Mouse (Mus musculus) Patski (cell line): ENCODE data around the gene Tmem33. TPM values are rescaled to one million over a fixed set of nuclear protein-coding genes. Genes with fewer than 3 reads are reported as not detected.

ENCODE experiments used
- ATAC-seq: fragments of 100-300 bp; one replicate; pipeline ENCODE4 v1.8.0; 2021
- CTCF ChIA-PET: fragments of 350-600 bp; sonication (Branson Sonifier 250); formaldehyde crosslinking; loops from one replicate; lab custom pipeline; 2022; ENCODE audit warnings: inconsistent platforms; lab: Charles Lee
- POLR2A ChIA-PET: fragments of 350-600 bp; sonication (Branson Sonifier 250); formaldehyde crosslinking; loops from one replicate; lab custom pipeline; 2022; ENCODE audit warnings: antibody characterized with exemption, inconsistent platforms; lab: Charles Lee
- DNase-seq: peaks from one replicate; pipeline ENCODE4 v3.0.0-alpha.2; 2011; ENCODE audit warnings: low read depth, low spot score
- H3K27me3 ChIP-seq: fragments of 371-371 bp; one replicate; pipeline ENCODE4 v1.5.1; 2021
- CTCF ChIP-seq: fragments of 100-300 bp; IDR thresholded peaks from one replicate; pipeline ENCODE4 v1.5.1; 2021
- in situ Hi-C: fragments of 300-500 bp; cut with MboI; formaldehyde crosslinking; loops from 3 replicates; pipeline ENCODE4 v1.11.1; 2018; ENCODE audit warnings: low pct_unique_long_range_greater_than_20kb, mixed read lengths
- polyA plus RNA-seq: library from polyadenylated mRNA; unstranded; gene quantifications from one replicate; pipeline ENCODE4 v1.2.3, GENCODE M21; 2021

The Tmem33 gene
- polyA plus RNA-seq, 1 experiment from 2014 or later = 110 TPM

- CTCF ChIA-PET = interaction anchor here (0.8 to 2.3 kb wide), 2 partner anchors 14 kb away, joined by 3 to 12 read pairs; no protein-coding TSS in a partner anchor
- no peak for DNase-seq
- ATAC-seq = no peak
- POLR2A ChIA-PET = interaction anchor here (0.7 kb wide), 1 partner anchor 198 kb away, joined by 4 read pairs; no protein-coding TSS in a partner anchor
- no peak for TF ChIP-seq CTCF
- in situ Hi-C loops = no loop called here
- H3K27me3 ChIP-seq = peaks cover 16% of the 10 kb centered on the region
These were observed 8.1 kb upstream of the Tmem33 start for GRCm38 (mm10) chr5:67252261-67252660.

DNA sequence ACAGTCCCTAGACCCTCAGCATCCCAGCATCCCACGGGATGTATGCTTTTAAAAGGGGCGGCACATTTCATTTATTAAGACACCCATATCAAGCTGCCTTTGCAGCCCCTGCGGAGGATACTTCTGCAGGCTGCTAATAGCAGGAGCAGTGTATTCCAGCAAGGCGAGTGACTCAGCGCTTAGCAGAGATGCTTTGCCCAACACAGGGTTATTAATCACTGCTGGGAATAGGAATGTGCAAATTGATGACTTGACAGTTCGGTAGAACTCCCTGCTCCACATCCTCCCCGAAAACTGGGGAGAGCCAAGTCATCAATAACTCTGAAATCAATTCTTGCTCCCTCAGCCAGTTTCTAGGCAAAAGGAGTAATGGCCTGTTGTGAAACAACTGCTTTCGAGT is 4.7 kb upstream of the Tmem33 start:
- in situ Hi-C loops = no loop called here
- DNase-seq = no peak
- ATAC-seq = no peak

GRCm38 (mm10) chr5:67258473-67258872 is 1.9 kb upstream of the Tmem33 start:
- POLR2A ChIA-PET = no interaction called here

More for the DNA sequence above, 4.7 kb upstream of the Tmem33 start:
- peaks cover 8% of the 10 kb centered on the region for H3K27me3 ChIP-seq
- CTCF ChIA-PET = interaction anchor here (1.1 kb wide), 1 partner anchor 13 kb away, joined by 3 read pairs; no protein-coding TSS in a partner anchor
- TF ChIP-seq CTCF = no peak
- POLR2A ChIA-PET = no interaction called here

DNA sequence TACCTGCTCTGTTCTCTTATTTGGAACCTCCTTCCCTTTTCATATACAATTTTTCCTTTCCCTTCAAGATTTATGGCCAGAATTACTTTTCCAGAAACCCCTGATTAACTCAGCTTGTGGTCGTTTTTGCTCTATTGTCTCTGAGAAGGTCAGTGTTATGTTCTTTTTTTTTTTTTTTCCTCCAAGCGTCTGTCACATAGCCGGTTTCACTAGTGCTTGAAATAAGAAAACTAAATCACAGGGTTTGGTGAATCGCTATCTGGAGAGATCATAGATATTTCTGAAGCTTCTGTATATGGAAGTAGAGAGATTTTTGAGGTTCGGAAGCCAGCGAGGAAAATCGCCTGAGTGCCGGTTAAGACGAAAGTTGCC is 220 bp upstream of the Tmem33 start:
- ChIA-PET CTCF (interaction anchor here (1.2 to 1.4 kb wide), 2 partner anchors 27 to 50 kb away, joined by 3 to 4 read pairs; no protein-coding TSS in a partner anchor), POLR2A (interaction anchor here (1.1 kb wide), 1 partner anchor 48 kb away, joined by 3 read pairs; no protein-coding TSS in a partner anchor)
- TF ChIP-seq CTCF = no peak
- DNase-seq (no peak), ATAC-seq (peak; percentile 5)
- H3K27me3 ChIP-seq = no peaks in the 10 kb centered on the region
- in situ Hi-C loops = no loop called here

More at GRCm38 (mm10) chr5:67258473-67258872, 1.9 kb upstream of the Tmem33 start:
- CTCF ChIA-PET = no interaction called here
- H3K27me3 ChIP-seq = peaks cover under 1% of the 10 kb centered on the region
- in situ Hi-C loops = no loop called here
- DNase-seq (no peak), ATAC-seq (no peak)
- no peak for TF ChIP-seq CTCF

DNA sequence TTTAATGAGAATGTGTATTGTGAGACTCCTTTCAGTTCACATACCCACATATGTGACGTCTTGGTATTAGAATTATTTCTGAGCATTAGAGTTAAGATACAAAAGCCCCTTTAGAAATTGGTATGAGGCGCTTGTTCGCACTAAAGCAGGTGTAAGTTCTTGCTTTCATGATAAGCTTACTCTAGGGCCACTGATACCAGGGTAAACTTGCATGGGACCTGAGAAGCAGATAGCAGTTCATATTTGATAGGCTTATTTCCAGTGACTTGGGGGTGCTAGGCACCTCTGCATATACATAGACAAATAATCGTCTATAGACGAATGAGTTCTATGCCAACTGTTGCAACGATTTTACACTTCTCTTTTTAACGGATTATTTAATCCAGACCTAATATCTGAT is 2.6 kb downstream of the Tmem33 start:
- ATAC-seq (no peak), DNase-seq (no peak)
- no peak for TF ChIP-seq CTCF
- in situ Hi-C loops = no loop called here
- no peaks in the 10 kb centered on the region for H3K27me3 ChIP-seq
- ChIA-PET POLR2A (no interaction called here), CTCF (interaction anchor here (0.7 to 7.0 kb wide), 3 partner anchors 15 to 35 kb away, joined by 3 to 28 read pairs (median 3); no protein-coding TSS in a partner anchor)

DNA sequence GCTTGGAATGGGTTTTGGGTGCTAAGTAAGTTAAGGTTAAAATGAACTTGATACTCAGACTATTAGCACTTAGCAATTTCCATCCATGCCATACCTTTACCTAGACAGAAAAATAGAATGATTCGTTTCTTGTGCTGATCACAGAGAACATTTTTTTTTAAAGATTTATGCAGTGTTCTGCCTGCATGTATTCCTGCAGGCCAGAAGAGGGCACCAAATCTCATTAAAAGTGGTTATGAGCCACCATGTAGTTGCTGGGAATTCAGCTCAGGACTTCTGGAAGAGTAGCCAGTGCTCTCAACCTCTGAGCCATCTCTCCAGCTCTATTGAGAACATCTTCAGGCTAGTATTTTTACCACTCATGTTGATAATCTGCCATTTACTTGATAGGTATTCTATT is 5.7 kb downstream of the Tmem33 start:
- peak; percentile 76 for TF ChIP-seq CTCF
- POLR2A ChIA-PET = no interaction called here
- in situ Hi-C loops = no loop called here
- no peak for DNase-seq
- CTCF ChIA-PET = interaction anchor here (1.1 to 7.0 kb wide), 4 partner anchors 12 to 64 kb away, joined by 3 to 28 read pairs (median 6); no protein-coding TSS in a partner anchor
- ATAC-seq = no peak
- no peaks in the 10 kb centered on the region for H3K27me3 ChIP-seq

- ChIA-PET POLR2A (no interaction called here), CTCF (interaction anchor here (7.0 kb wide), 1 partner anchor 9 kb away, joined by 28 read pairs; no protein-coding TSS in a partner anchor)
- DNase-seq = no peak
- no peak for TF ChIP-seq CTCF
- H3K27me3 ChIP-seq = no peaks in the 10 kb centered on the region
- in situ Hi-C loops = no loop called here
- ATAC-seq = no peak
These were observed 8.9 kb downstream of the Tmem33 start for GRCm38 (mm10) chr5:67269309-67269708.

DNA sequence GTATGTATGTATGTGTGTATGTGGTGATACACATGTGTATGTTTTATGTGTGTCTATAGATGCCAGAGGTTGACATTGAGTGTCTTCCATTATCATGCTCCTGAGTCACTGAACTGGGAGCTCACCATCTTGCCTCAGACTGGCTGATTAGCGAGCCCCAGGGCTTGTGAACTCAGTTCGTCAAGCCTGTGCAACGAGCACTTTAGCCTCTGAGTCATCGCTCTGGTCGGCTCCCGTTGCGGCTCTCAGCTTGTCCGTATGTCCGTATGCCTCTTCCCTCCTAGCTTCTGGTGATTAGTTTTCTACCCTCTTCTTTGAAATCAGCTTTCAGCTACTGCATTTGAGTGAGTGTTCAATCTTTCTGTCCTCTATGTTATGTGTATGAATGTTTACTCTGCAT is 19.0 kb downstream of the Tmem33 start:
- no peak for ATAC-seq
- in situ Hi-C loops = no loop called here
- no peaks in the 10 kb centered on the region for H3K27me3 ChIP-seq
- POLR2A ChIA-PET = no interaction called here
- CTCF ChIA-PET = interaction anchor here (1.1 to 3.8 kb wide), 3 partner anchors 8 to 25 kb away, joined by 3 to 28 read pairs (median 3); no protein-coding TSS in a partner anchor
- TF ChIP-seq CTCF = no peak
- no peak for DNase-seq

DNA sequence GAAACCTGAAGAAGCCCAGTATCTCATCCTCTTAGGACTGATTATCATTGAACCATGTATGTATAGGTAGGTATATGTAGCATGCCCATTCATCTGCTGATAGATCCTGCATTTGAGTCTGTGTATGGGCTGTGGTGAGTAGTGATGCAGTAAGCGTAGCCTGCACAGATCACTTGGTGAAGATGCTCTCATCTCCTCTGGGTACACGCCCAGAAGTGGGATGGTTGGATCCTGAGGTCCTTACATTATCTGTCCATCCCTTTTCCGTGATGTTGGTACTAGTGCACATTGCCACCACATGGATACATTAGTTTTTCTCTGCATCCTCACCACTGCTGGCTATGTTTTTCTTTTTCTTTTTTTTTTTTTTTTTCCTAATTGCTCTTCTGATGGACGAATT is 19.5 kb downstream of the Tmem33 start:
- in situ Hi-C loops = no loop called here
- ATAC-seq (no peak), DNase-seq (no peak)
- CTCF ChIA-PET = interaction anchor here (1.4 to 3.8 kb wide), 2 partner anchors 8 to 14 kb away, joined by 3 to 28 read pairs; no protein-coding TSS in a partner anchor
- no peaks in the 10 kb centered on the region for H3K27me3 ChIP-seq
- POLR2A ChIA-PET = no interaction called here
- TF ChIP-seq CTCF = no peak

GRCm38 (mm10) chr5:67280400-67280799 is 20.0 kb downstream of the Tmem33 start:
- CTCF ChIA-PET = interaction anchor here (1.2 kb wide), 1 partner anchor 12 kb away, joined by 5 read pairs; no protein-coding TSS in a partner anchor
- in situ Hi-C loops = no loop called here
- no peak for TF ChIP-seq CTCF
- ATAC-seq (no peak), DNase-seq (no peak)
- no peaks in the 10 kb centered on the region for H3K27me3 ChIP-seq
- POLR2A ChIA-PET = no interaction called here

DNA sequence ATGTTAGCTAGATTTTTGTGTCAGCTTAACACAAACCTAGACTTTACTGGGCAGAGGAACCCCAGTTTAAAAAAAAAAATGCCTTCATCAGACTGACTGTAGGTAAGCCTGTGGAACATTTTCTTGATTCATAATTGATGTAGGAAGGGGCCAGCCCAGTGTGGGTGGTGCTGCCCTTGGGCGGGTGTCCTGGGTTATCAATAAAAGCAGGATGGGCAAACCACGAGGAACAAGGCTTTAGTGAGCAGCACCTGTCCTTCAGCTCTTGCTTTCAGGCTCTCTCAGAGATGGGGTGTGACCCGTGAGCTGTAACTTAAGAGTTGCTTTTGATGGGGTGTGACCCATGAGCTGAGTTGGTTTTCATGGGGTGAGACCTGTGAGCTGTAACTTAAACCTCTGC is 34.7 kb downstream of the Tmem33 start:
- in situ Hi-C loops = no loop called here
- no peak for DNase-seq
- no peaks in the 10 kb centered on the region for H3K27me3 ChIP-seq
- ChIA-PET POLR2A (no interaction called here), CTCF (interaction anchor here (1.4 kb wide), 1 partner anchor 18 kb away, joined by 5 read pairs; no protein-coding TSS in a partner anchor)
- no peak for ATAC-seq
- TF ChIP-seq CTCF = no peak
